Mouse (Mus musculus): ENCODE results near the gene Ky. TPM values are rescaled to one million over a fixed set of nuclear protein-coding genes. Genes with fewer than 3 reads are reported as not detected.
A peak's percentile ranks its signal among the peaks of the same experiment; 100 is the strongest.

Gene Ky
- total RNA-seq, 2 experiments from 2014 or later, result 3.1 to 3.9 TPM

DNA sequence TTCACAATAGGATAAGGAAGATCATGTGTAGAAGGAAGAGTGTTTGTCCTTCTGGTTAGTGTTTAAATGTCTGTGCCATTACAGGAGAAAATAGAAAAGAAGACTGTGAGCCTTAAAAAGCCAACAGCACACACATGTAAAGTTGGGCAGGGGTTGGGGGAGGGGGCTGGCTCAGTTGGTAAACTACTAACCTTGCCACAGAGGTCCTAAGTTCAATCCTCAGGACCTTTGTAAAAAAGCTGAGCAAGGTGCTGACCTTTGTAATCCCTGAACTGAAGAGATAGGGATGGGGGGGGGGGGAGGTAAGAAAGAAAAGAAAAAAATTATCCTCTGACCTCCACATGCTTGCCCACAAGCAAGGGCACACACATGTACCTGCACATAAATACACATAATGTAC is 5.8 kb upstream of the Ky start:
- DNase-seq (ENCODE audit: low spot score in 2 of 2), result no peak
- intact Hi-C loops (cut with DNase I), result no loop called here

DNA sequence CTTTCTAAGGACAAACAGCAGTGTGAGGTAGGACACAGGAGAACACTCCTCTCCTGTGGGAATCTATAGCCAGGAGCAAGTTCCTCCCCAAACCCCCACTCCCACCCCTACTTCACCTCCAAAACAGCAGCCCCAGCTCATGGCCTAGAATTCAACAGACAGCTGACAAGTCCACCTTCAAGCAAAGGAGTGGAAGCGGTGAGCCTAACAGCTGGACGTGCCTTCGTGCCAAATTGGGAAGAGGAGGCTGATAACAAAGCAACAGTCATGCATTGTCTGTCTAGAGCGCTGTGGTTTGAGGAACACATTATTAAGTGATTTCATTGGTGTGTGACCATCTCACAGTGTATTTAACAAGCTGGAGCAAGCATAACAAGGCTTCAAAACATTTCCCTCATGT is 4.4 kb upstream of the Ky start:
- no peak for DNase-seq (ENCODE audit: low spot score in 2 of 2)
- intact Hi-C loops (cut with DNase I), result no loop called here

DNA sequence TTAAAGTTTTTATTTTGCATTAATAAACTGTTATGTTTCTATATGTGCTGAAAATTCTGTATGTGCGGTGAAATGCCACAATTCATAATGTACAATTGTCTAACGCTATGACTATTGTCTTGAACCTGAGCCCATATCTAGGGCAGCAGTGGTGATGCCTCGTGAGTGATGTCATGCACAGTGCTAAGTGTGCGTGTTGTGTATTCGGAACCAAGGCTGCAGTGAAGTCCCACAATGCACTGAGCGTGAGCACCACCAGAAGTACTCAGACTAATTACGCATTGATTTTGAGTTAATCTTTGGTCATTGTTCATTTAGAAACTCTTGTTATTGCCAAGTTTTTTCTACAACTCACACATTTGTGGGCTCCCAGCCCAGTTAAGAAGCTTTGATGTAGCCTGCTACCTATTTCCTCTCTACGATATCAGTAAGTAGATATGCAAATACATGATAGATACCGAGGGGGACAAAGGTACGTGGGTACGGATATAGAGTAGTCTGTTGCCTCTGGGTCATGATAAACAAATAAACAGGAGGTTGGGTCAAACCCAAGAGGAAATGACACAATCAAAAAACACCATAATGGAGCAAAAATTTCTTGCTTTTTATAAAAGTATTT is 3.4 kb upstream of the Ky start:
- no peak for DNase-seq (ENCODE audit: low spot score in 2 of 2)
- intact Hi-C loops (cut with DNase I), result no loop called here

DNA sequence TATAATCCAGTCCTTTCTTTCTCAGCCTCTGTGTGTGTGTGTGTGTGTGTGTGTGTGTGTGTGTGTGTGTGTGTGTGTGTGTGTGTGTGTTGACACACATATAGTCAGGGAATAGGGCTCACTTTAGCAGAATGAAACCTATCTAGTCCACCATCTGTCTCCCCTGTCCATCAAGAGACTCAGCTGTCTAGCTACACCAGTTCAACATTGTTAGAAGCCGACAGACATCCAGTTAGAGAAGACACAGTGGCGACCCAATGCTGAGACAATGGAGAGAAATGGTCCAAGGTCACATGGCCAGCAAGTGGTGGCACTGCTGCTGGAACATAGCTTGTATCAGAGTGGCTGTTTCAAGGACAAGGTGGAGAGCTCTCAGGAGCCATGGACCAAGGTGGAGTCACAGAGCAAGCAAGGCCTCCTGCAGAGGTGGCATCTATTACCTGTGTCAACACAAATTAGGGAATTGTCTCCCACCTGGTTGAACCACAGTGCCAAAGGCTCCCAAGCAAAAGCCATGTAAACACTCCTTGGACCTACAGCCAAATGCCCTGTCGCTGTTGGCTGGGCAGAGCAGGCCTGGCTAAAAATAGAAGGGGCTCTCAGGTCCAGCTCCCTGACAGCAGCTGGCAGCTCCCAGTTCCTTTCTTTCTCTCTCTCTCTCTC is 703 bp upstream of the Ky start:
- intact Hi-C loops (cut with DNase I), result no loop called here
- no peak for DNase-seq (ENCODE audit: low spot score in 2 of 2)

DNA sequence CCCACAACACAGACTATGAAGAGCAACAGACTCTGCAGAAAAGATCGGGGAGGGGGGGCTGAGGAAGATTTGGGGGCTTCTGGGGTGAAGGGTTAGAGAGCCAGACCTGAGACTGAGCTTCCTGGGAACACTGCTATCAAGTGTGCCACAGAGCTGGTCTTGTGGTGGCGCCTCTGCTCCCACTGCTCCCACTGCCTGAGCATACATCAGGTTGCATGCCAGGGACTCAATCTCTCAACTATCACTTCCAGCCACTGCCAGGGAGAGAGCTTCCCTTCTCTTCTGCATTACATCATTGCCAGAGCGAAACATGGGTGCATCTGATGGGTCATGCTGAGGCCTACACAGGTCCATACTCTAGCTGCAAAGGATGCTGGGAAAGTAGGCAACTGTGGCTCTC is 2.8 kb downstream of the Ky start:
- intact Hi-C loops (cut with DNase I), result no loop called here

DNA sequence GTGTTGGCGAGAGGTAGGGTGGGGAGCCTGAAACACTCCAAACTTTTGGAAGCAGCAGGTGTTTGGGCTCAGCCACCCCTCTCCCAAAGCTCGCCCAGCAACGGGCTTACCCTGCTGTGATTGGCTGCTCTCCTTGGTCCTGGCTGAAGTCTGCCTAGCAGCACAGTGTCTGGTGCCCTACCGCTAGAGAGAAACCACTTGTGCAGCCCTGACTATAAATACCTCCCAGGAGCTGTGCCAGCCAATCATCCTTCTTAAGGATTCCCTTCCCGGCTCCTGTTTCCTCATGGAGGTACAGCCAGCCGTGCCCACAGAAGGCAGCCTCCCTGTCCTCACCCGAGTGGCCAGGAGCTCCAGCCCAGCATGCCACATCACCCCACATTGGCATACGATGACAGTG is 5.9 kb downstream of the Ky start:
- intact Hi-C loops (cut with DNase I), result loop anchor here (10.0 kb wide), 1 partner anchor 107 kb away; no protein-coding TSS in a partner anchor
- peak; percentile 47 to 84 for DNase-seq (ENCODE audit: low spot score in 2 of 2)

More for the DNA sequence above, 2.8 kb downstream of the Ky start:
- no peak for DNase-seq (ENCODE audit: low spot score in 2 of 2)

DNA sequence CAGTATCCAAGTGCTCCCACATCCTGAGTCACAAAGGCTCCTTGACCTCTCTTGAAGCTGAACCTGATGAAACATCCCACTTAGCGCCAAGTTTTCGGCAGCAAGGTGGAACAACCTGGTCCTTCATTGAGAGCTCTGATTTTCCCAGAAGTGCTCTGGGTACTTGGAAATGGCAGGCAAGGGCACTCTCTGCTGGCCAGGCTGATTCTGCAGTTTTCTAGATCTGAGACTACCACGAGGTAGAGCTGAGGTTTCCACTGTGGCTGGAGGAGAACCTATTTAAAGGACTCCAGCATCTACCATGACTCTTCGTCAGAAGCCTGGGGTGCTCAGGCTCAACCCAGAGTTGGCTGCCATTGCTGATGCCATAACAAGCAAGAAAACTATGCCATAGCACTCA is 8.0 kb downstream of the Ky start:
- no peak for DNase-seq (ENCODE audit: low spot score in 2 of 2)
- intact Hi-C loops (cut with DNase I), result loop anchor here (10.0 kb wide), 1 partner anchor 109 kb away; no protein-coding TSS in a partner anchor

DNA sequence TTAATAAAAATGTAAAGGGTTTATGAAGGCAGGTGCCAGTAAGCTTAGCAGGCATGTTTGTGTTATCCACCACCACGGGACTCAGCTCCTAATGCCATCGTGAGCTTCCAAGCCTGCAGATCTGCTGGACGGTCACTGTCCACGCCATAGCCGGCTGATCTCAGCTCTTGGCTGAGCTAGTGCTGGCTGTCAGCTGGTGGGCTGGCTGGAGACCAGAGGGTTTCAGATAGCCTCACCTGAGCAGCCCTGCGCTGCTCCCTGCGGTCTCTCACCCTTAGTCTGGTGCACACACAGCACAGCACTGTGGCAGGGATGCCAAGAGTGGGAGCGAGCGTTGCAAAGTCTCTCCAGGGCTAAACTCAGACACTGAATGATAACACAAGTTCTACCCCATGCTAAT is 12.9 kb downstream of the Ky start:
- intact Hi-C loops (cut with DNase I), result loop anchor here (10.0 kb wide), 1 partner anchor 114 kb away; no protein-coding TSS in a partner anchor
- DNase-seq (ENCODE audit: low spot score in 2 of 2), result no peak

DNA sequence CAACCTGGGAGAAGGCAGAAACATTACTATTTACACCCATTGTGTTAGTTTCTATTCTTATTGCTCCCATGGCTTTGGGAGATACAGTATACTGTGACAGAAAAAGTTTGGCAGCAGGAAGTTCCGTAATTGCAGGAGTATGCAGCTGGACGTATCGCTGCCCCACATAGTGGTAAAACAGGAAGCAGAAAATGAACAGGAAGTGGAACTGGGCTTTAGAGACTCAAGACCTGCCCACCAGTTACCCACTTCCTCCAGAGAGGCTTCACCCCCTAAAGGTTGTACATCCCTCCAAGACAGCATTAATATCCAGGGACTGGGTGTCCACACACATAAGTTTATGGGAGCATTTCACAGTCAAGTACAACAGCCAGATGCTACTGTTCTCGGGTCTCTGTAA is 15.8 kb downstream of the Ky start:
- no peak for DNase-seq (ENCODE audit: low spot score in 2 of 2)

DNA sequence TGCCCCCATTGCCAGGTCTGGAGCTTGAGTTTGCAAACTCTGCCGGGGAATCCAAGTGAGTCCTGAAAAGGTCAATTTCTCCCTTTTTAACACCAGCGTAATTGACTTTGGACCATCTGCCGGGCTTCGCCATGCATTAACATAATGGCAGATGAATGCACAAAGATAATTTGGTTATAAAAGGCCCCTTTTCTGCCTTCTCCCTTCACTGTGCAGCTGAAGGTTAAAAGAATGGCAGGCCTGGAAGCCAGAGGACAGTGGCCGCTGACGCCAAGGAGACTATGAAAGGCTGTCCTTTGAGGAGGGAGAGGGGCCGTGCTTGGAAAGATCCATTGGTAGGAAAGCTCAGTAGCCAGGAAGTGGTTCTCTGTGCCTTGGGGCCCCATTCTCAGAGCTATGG is 22.6 kb downstream of the Ky start:
- intact Hi-C loops (cut with DNase I), result no loop called here
- no peak for DNase-seq (ENCODE audit: low spot score in 2 of 2)

More for the DNA sequence above, 15.8 kb downstream of the Ky start:
- intact Hi-C loops (cut with DNase I), result no loop called here

DNA sequence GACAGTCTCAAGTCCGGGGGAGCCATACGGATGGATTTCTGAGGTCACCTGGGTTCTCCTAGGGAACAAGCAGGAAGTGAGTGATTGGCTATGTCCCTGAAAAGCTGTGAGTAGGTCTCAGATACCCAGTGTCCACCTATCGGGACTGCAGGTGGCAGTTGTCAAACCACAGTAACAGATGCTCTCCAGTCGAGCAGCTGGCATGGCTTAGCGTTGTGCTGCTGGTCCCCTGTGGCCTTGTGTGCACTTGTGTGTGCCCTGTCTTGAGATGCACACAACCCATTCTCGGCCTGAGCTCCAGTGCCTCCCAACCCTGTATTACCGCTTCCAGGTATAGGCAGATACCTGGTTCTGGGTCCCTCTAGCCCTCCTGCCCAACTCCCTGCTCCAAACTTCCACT is 23.0 kb downstream of the Ky start:
- DNase-seq (ENCODE audit: low spot score in 2 of 2), result no peak
- intact Hi-C loops (cut with DNase I), result no loop called here

DNA sequence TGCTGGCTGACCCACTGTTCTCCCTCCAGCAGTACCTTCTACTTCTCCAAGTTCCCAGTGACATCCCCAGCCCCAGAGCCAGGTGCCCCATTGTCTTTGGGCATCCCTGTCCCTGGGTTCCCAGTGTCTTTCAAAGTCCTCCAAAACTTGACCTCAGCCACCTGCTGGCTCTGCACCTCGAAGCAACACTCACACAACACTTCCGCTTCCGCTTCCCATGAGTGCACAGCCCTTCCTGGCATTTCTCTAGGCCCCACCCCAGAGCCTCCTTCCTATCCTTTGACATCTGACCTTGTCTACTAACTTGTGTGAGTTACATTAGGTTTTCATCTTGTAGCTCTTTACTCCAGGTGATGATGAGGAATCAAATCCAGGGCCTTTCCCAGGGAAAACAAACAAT is 23.5 kb downstream of the Ky start:
- DNase-seq (ENCODE audit: low spot score in 2 of 2), result no peak
- intact Hi-C loops (cut with DNase I), result no loop called here

DNA sequence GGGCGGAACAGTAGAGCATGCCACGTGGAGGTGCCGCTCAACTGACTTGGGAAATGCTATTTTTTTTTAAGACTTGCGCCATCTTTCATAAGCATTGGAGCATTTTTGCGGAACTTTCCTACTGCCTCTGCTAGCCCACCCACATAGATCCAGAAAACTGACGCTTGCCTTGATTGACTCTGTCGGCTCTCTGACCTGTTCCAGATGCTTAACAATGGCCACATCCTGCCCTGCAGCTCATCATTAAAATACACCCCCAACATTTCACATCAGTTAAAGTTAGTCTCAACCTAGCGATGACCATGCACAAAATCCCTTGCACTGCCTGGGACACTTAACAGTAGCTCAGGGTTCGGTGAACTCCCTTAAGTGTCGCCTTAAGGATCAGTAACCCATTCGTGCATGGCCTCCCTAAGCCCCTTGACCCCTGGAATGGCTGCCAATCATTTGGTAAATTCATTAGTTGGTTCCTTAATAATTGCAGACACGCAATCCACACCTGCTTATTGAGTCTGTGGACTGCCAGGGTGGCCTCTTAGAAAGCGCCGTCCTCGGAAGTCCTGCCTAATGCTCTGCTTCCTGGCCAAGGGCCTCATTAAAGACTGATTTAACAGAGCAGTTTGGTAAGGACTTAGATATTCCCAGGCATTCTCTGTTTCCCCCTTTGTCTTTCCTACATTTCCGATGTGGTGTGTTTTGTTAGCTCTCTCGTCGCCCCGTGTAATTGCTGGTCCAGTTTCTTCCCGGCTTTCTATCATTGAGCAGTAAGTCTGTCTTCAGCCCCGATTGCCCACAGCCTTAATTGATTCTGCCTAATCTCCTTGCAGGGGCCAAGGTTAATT is 25.7 kb downstream of the Ky start:
- no peak for DNase-seq (ENCODE audit: low spot score in 2 of 2)
- intact Hi-C loops (cut with DNase I), result no loop called here

DNA sequence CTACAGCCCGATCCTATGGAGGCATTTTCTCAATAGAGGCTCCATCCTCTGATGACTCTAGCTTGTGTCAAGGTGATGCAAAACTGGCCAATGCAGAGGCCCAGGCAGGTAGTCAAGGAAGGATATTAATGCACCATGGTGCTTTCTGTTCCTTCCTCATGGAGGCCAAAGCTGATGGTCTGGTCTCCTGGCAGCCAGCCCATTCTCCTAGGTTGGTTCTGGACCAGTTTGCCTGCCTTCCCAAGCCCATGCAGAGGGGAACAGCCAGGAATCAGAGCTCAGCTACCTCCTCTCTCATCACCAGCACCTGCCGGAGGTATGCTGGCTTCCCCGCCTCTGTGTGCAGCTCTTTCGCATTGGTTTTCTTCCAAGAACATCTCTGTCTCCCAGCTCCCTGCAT is 31.4 kb downstream of the Ky start:
- intact Hi-C loops (cut with DNase I), result no loop called here
- no peak for DNase-seq (ENCODE audit: low spot score in 2 of 2)

DNA sequence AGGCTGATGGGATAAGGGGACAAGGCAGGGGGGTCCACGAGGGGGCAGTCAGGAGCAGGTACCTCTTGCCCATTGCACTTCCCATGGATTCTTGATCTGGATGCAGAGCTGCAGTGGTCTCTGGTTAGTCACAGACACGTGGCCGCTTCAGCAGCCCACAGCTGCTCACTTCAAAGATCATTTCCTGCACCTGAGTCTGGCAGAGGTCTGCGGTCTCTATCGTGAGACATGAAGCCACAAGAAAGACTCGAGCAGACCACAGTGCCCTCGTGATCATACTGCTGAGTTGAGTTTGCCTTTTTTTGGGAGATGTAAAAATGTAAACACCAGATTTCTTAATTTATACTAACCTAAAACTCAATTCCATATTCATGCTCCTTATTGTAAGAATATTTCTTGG is 34.1 kb downstream of the Ky start:
- intact Hi-C loops (cut with DNase I), result loop anchor here (10.0 kb wide), 1 partner anchor 1225 kb away; no protein-coding TSS in a partner anchor
- DNase-seq (ENCODE audit: low spot score in 2 of 2), result no peak

DNA sequence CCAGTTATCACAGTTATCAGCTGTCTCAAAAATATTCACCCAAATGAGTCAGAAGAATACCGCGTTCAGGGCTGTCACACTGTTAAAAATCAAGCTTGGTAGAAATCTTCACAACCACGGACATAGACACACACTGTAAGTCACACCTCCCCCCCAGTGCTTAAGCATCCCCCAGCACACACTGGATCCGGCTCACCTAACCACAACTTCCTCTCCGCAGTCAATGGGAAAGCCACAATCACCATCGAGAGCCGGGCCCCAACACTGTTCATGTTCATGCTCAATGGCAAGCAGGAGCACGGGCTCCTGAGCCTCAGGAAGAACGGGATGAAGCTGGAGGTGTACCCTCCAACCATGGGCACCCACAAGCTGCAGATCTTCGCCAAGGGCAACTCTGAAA is 36.1 kb downstream of the Ky start:
- intact Hi-C loops (cut with DNase I), result loop anchor here (10.0 kb wide), 1 partner anchor 1227 kb away; no protein-coding TSS in a partner anchor
- DNase-seq (ENCODE audit: low spot score in 2 of 2), result no peak

DNA sequence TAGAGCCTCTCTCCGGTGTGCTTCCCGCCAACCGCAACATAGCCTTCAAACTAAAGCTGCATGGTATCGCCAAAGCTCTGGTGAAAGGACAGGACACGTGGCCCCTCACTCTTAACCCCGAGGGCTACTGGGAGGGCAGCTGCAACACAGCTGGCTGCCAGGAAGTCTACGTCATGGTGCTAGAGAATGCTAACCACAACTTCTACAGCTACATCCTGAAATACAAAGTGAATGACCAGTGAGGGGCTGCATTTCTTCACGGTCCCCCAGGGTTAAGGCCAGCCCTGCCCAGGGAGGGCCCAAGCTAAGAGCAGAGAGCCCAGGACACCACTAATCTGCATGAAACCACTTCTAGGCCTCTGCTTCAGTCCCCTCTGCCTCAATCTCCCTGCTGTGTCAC is 37.0 kb downstream of the Ky start:
- intact Hi-C loops (cut with DNase I), result loop anchor here (10.0 kb wide), 1 partner anchor 1228 kb away; no protein-coding TSS in a partner anchor
- DNase-seq (ENCODE audit: low spot score in 2 of 2), result no peak

DNA sequence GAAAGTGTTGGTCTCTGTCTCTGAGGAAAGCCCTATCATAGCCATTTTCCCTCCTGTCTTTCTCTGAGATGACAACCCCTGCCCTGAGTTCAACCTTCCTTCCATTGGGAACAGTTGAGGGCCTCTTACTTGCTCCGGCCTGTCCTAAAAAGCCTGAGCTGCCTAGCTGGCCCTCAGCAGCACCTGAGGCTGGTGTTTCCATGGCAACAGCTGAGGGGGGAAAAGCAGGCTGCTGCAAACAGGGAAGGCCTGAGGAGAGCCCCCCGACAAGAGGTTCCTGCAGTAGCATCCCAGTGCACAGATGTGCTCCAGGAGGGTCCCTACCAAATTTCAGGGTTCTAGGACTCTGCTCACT is 38.2 kb downstream of the Ky start:
- no peak for DNase-seq (ENCODE audit: low spot score in 2 of 2)
- intact Hi-C loops (cut with DNase I), result loop anchor here (10.0 kb wide), 1 partner anchor 1229 kb away; no protein-coding TSS in a partner anchor

DNA sequence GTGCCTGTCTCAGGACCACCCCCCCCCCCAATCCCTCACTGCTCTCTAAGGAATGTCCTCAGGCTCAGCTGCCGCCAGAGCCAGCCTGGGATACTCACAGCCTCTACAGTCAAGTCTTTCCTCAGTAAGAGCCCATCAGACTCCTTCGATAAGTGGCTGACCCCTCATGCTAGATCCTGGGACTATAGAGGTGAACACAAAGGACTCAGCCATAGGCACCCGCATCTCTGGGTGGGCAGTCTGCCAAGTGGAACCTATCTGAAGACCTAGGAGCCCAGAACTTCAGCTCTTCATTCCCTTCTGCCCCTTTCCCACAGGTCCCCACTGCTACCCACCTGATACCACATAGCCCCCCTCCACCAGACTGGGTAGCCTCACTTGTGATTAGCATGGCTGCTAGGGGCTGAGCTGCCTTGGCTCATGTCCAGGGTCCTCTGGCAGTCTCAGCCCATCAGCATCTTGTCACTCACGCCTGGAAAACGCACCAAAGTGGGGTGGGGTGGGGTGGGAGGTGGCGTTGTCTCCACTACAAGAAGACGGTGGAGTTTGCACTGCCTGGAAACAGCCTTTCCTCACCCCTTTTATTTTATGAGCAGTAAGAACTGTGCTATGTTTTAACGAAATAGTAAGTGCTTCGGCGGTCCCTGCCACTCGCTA is 38.7 kb downstream of the Ky start:
- intact Hi-C loops (cut with DNase I), result loop anchor here (10.0 kb wide), 1 partner anchor 1229 kb away; no protein-coding TSS in a partner anchor
- no peak for DNase-seq (ENCODE audit: low spot score in 2 of 2)

Data from left cerebral cortex, postnatal 14 days (tissue).